Mouse (Mus musculus) megakaryocyte, embryonic 14.5 days (primary cell): ENCODE measurements around the gene Exoc3l.

Source experiments
- FLI1 ChIP-seq: IDR thresholded peaks from 2 replicates; pipeline ENCODE4 v1.6.1; 2012; ENCODE audit warnings: low read length, inconsistent platforms, mixed read lengths
- GATA1 ChIP-seq: IDR thresholded peaks from 3 replicates; pipeline ENCODE4 v1.6.1; 2012; ENCODE audit warnings: mixed read lengths, low read length, inconsistent platforms, borderline replicate concordance

- no peak for TF ChIP-seq GATA1
- TF ChIP-seq FLI1, result no peak
Measured at GRCm38 (mm10) chr8:105345061-105345975, 49.4 kb upstream of the Exoc3l start.
